Mouse (Mus musculus) urinary bladder, postnatal 14 days (tissue): ENCODE results near the gene Tnrc18.

Experiments
- DNase-seq: peaks from one replicate; pipeline ENCODE4 v3.0.0; 2021; ENCODE audit warnings: low spot score

Gene Tnrc18

DNA sequence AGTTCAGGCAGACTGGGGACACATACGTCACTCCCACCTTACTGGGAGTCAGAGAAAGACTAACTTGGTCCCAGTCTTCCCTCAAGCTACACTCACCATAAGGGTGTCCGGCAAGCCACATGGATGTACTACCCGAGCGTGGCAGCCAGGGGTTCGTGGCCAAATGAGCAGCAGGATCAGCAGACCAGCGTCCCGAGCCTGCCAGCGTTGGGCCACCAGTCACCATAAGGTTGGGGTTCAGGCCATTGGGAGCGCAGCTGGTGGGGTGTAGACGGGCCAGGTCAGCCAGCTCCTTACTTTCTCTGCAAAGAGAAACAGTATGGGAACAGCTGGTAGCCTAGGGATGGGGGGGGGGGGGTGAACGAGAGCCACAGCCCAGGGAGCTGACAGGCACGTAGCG, 41.4 kb downstream of the Tnrc18 start:
- no peak for DNase-seq

DNA sequence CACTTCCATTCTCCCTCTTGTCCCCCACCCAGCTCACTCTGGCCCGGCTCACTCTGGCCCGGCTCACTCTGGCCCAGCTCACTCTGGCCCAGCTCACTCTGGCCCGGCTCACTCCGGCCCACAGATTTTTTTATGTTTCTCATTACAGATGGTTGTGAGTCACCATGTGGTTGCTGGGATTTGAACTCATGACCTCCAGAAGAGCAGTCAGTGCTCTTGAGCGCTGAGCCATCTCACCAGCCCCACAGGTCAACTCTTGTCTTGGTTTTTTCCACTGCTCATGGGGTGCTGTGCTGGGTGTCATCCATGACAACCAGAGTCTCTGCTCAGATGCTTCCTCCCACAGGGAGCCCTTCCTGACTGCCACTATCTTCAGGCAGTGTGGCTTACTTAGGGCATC, 42.7 kb downstream of the Tnrc18 start:
- no peak for DNase-seq

DNA sequence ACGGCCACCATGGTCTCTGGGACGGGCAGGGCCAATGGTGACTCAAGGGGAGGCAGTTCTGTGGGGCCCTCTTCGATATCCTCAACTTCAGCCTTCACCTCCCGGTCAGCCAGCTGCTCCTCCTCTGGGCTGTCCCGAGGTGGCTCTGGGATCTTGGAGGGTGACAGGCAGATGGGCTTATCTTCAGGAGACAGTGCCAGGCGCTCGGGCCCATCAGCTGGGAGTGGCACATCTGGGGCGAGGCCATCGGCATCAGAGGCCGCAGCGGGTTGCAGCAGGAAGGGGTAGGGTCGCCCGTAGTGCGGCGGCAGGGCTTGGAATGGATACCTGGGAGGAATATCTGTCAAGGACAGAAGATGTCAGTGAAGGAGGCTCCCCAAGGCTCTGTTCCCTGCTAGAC, 45.5 kb downstream of the Tnrc18 start:
- no peak for DNase-seq

DNA sequence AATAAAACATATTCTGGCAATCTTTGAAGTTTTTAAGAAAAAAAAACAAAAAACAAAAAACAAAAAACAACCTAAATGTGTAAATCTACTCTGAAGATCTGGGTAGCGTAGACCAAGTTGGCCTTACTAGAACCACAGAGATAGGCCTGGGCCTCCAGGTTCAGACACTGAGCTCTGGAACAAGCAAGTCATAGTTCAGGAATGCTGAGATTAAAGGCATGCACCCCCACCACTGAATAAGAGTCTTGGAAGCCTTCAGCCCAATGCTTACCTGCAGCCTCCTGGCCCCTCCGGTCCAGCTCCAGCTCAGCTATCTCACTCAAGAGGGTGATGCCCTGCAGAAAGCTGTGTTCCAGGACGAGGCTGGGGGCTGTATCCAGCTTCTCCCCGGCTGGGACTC, 46.4 kb downstream of the Tnrc18 start:
- DNase-seq, result no peak

DNA sequence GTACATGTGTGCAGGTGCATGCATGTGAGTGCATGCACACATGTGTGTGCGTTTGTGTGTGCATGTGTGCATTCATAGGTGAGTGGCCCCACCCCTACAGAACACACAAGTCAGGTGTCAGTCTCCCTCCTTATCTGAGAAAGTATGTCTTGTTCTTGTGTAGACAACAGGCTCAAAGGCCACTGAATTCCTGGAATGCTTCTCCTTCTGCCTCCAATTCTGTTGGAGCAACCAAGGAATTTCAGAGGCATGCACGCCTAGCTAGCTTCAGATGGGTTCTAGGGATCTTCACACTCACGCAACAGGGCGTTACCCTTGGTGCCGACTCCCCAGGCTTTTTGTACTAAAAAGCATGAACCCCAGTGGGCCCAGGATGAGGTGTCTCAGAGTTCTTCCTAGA, 47.8 kb downstream of the Tnrc18 start:
- no peak for DNase-seq

DNA sequence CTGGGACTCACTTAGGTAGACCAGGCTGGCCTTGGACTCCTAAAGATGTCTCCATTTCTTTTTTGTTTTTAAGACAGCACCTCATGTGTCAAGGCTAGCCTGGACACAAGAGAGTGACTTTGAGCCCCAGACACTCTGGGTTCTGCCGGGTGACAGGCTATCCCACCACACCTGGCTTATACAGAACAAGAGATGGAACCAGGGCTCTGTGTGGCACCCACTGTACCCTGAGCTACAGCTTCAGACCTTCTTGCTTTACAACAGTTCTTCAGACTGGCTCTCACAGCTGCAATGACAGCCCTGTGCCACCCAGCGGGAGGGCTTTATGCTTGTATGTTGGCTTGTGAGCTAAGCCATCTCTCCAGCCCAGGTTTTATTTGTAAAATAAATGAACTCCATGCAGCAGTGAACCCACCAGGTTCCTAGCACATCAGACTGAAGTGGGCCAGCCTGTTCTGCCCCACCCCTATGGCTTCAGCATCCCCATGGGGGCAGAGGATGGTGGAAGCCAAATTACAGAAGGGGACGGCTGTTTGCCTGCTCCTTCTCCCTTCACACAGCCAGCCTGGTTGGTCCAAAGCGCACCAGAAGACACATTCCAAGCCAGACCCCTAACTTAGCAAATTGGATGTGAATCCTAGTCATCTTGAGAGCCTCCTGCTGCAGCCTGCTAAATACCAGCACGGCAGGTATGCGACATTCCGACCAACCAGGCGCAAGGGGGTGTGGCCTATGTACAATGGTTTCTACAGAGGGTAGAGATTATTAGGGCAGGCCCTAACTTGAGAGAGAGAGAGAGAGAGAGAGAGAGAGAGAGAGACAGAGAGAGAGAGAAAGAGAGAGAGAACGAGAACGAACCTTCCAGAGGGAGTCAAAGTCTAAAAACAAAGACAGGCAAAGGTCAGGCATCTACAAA, 48.9 kb downstream of the Tnrc18 start:
- peak; percentile 46 for DNase-seq

DNA sequence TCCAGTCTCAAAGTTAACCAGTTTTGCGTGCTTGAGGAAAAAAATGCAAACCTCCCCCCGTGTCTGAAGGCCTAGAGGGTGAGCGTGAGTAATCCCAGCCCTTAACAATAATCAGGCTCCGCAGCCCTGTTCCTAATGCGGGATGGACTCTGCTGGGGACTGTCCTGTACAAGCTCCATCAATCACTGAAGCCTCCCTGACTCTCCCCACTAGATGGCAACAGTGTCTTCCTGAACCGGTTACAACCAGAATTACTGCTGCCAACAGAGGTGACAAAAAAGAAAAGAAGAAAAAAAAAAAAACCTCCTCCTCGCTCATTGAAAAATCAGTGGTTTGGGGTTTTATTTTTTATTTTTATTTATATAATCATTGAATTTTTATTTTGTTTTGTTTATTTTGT, 49.5 kb downstream of the Tnrc18 start:
- peak; percentile 76 for DNase-seq

DNA sequence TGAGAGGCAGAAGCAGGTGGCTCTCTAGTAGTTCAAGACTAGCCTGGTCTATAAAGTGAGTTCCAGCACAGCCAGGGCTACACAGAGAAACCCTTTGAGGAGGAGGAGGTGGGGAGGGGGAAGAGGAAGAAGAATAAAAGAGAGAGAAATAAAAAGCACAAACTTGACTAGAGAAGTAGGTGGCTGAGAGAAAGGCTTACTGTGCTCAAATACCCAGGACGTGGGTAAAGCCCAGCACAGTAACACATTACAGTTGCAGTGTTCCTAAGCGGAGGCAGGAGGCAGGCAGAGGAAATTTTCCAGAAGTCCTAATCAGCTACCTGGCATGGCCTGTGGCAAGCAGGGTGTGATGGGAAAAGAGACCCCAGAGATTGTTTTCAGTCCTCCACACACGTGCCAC, 50.8 kb downstream of the Tnrc18 start:
- no peak for DNase-seq

DNA sequence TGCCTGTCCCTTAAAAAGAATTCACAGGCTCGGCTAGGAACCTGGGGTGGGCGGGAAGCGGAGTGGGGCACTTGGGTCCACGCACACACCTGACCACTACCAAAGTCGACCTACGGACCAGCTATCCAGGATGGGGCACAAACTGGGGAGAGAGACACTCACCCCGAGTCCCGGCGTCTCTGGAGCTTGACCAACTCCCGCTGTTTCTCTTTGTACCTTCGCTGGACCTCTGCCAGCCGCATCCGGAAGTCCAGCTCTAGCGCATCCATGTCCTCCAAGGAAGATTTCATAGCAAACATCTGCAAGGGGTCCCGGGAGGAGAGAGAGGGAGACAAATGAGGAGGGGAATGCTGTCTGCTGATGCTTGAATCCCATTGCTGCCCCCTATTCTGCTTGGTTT, 52.6 kb downstream of the Tnrc18 start:
- DNase-seq, result no peak

DNA sequence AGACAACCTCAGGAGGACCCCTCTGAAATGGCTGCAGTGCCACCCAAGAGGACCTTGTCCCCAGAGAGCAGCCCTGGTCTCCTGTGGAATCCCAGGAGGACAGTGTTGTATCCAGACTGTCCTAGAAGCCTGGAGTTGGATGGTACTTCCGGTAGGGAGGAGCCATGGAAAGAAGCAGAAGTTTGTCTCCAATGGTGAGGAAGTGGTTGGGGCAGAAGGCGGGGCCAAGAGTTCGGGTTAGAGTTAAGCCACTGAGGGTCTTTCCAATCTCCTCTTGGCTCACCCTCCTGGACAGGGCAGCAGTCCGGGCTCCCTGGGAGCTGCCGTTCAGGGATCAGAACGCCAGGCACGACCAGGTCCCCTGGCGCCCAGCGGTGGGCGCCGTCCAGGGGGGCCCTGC, 53.2 kb downstream of the Tnrc18 start:
- no peak for DNase-seq

DNA sequence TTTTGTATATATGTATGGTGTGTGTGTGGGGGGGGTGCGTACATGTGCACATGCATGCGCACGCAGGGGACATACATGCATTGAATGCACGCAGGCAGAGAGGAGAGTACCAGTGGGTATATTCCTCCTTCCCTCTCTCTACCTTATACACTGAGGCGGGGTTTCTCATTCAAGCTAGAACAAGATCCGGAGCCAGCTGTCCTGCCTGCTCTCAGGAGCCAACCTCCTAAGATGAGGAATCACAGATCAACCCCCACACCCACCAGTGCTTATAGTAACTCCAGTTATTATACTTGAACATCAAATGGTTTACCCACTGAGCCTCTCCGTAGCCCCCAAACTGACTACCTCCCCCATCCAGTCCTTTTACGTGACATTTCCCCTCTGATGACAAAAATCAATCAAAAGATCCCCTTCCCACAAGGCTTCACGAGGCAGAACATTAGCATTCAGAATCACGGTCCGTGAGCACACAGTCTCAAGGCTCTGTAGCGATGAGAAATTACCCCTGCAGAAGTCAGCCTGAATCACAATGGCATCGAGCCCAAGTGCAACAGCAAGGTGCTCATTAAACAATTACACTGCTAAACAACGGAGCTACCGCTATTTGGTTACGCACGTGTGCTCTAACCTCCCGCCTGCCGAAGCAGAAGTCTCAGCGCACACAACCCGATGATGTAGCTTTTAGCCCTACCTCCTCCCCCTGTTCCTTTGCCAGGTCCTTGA, 55.2 kb downstream of the Tnrc18 start:
- no peak for DNase-seq

DNA sequence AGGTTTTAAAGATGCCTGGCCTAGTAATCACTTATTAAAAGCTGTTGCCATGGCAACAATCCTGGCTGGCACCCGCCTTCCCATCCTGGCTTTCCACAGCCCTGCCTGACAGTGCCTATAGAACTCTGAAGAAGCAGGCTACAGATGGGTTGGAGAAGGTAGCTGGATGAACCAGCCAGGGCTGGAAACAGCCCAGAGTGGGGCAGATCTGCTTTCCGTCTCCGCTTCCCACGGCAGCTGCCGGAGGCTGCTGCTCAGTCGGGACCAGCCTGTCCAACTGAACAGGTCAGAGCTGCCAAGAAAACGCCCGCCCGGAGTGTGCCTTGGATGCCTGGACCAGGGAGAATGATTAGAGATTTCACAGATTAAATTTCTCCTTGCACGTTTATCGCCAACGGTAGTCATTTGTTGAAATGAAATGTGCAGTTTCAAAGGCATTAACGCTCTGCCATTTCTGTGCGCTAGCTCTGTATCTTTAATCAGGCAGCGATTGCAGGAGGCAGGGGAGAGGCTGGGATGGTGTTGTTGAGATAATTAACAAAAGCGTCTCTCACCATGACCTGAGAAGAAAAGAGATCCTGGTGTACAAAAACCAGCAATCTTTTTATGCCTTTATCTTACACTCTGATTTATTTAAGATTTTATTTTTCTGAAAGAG, 56.0 kb downstream of the Tnrc18 start:
- DNase-seq, result no peak

DNA sequence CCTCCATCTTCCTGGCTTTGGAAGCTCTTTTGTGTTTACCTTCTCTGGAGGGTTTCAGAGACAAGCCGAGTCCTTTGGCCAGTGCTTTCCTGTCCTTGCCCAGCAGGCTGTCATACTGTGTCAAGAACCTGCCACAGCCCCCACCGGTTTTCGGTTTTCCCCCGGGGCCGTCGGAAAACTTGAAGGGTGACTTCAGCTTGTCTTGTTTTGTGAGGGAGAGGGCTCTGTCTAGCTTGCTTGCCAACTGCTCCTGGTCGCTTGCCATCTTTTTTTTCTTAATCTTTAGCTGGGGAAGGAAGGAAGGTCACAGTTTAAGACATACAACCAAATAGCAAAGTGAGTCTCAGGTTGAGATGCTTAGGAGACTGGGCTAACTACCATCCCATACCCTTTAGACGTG, 57.7 kb downstream of the Tnrc18 start:
- DNase-seq, result no peak

DNA sequence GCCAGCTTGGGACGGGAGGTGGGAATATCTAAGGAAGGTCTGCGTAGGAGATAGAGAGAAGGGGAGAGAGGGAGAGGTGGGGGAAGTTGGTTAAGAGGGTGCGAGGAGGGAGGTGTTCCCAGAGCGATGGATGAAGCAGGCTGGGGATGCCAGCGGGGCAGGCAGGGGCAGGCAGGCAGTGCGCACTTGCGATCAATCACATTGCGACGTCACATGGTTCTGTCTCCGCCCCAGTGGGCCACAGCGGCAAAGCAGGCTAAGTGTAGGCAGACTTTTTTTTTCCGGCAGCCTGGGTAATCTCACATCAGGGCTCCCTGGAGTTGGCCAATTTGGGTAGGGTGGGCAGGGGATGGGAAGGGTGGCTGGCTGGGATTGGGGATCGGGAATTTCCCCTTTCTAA, 65.2 kb downstream of the Tnrc18 start:
- DNase-seq, result no peak

DNA sequence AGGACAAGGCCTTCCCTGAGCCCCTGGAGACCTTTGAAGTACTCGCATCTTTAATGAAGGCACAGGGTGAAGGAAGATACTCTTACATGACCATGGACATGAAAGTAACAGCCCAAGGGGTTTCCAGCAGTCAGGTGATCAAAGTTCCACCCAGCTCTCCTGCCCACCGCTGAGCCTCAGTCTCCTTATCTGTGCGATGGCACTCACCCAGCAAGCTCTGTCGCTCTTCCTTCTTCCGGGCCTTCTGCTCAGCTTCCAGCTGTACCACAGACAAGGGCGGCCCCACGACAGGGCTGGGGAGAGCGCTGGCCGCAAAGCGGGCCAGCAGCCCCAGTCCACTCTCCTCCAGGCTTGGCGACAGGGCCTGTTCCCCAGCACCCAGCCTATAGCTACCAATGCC, 67.3 kb downstream of the Tnrc18 start:
- DNase-seq, result no peak

DNA sequence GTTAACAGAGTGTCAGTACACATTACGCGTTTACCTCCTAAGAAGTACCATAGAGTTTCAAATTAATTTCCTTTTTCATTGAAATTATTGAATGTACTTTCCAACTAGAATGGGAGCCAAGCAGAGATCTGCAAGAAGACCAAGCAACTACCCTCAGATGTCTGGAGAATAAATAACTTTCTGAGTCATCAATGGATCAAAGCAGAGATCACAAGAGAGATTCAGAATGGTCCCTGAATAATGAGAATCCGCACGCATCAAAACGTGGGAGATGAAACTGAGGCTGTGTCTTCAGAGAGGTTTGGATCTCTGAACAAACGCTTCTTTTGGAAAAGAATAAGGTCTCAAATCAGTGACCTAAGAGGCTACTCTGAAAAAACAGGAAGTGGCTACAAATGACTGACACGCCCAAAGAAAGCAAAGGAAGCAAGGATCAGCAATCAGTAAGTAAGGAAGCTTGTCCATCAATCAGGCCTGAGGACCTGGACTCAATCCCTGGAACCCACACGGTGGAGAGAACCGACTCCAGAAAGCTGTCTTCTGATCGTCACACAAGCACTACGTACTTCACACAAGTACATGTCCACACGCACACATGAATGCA, 70.3 kb downstream of the Tnrc18 start:
- no peak for DNase-seq

DNA sequence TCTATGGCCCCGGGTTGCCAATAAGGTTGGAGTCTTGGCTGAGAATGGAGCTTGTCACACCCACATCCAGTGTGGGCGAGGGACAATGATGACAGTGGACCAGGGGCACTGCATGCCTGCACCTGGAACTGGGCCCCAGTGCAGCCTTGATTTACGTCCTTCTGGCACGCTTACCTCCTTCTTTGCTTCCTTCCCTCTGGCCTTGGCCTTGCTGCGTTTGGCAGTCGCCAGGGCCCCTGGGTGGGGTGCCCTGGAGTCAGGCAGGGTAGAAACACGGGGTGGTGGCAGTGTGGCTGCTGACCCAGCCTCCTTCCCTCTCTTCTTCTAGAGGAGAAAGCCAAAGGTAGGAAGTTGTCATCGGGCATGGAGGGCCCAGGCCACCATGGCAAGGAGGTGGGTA, 77.5 kb downstream of the Tnrc18 start:
- DNase-seq, result no peak

DNA sequence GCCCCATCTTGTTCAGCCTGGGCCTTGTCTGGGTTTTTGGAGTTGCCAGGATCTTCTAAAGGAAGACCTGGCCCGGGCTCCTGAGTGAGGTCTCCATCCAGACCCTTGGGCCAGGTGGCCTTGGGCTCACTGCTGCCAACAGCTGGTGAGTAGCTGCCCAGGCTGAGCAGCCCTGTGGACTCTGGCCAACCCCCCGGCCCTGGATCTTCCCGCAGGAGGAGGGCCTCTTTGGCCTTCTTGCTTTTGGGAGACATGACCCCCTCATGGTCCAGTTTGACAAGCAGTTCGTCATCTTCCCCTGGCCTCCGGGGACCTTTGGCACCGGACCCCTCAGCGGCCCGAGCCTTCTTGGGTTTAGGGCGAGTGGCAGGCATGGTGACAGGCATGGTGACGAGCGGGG, 85.5 kb downstream of the Tnrc18 start:
- no peak for DNase-seq

DNA sequence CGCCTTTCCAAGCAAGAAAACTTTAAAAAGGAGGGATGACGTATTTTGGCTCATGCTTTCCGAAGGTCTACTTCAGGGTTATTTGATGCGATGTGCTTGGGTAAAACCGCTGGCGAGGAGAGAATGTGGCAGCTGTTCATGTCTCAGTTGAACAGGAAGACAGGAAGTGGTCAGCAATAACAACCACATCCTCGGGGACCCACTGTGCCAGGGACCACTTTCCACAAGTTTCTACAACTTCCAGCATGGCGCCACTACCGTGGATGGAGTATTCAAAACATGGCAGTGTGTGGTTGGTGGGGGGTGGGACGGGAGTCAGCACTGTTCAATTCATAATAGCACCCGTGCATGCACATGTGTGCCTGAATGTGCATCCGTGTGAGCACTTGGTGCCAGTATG, 87.2 kb downstream of the Tnrc18 start:
- DNase-seq, result no peak

DNA sequence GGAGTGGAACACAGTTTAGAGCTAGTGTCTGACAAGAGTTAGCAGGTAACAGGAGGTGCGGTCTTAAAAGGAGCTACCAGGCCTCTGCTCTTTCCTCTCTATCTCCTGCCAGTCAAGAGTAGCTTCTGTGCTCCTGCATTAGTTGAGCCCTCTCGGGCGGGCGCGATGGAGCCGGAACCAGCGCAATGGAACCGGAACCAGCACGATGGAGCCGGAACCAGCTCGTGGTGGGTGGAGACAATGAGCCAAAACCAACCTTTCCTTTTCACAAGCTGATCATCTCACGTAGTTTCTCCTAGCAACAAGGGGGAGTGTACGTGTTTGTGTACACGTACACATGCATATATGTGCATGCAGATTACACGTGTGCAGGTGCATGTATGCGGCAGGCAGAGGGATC, 89.2 kb downstream of the Tnrc18 start:
- no peak for DNase-seq

DNA sequence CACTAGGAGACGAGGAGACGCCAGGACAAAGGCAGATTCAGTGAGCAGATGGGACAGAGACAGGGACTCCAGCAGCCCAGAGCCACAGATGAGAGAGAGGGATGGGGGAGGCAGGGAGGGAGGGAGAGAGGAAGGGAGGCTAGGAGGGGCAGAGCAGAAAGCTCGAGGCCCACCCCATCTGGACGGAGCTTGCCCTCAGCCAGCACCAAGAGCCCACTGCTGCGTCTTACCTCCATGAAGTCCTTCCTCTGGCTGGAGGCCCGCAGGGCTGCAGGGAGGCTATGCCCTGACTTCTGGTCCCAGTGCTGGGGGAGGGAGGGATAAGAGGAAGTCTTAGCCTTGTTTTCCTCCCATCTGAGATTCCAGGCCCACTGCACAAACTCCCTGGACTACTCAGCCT, 90.7 kb downstream of the Tnrc18 start:
- DNase-seq, result no peak

DNA sequence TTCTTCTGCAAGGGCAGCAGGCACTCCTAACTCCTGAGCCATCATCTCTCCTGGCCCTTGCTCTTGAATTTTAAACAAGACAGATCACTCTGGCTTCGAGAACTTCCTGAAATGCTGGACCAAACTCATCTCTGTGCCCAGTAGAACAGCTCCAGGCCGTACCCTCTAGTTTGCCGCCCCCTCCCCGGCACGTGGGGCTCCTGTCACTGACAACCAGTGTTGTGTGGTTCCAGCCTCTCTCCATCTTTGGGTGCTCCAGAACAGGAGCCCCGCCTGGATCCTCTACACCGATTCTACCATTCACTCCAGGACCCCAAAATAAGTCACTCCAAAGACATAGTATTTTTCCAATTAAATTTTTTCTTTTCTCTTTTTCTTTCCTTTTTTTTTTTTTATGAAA, 93.2 kb downstream of the Tnrc18 start:
- DNase-seq, result no peak
